Mouse (Mus musculus) layer of hippocampus, adult 11-12 months (tissue): ENCODE data around the gene Olfr77.

ENCODE experiments used
- DNase-seq: peaks from one replicate; pipeline ENCODE4 v3.0.0; 2022; ENCODE audit warnings: low spot score

The Olfr77 gene

GRCm38 (mm10) chr9:19916565-19916964, at the start of gene Olfr77:
Gene Olfr77 (plus strand): TSS chr9:19916865.
- no peak for DNase-seq

GRCm38 (mm10) chr9:19887904-19888303, 28.8 kb upstream of the Olfr77 start, which contains the start of gene Olfr862:
Gene Olfr862 (minus strand): TSS chr9:19888004.
- no peak for DNase-seq

GRCm38 (mm10) chr9:19911170-19911569, 5.5 kb upstream of the Olfr77 start:
- DNase-seq: no peak
